Mouse (Mus musculus) hindbrain, embryonic 16.5 days (tissue): Measurements from ENCODE around the gene Shroom3. TPM values are rescaled to one million over a fixed set of nuclear protein-coding genes. Genes with fewer than 3 reads are reported as not detected.

Experiments
- ATAC-seq: fragments of 200-750 bp; cut with Nextera tagmentation; 2 replicates; pipeline ENCODE4 v1.8.0; 2017; ENCODE audit warnings: moderate TSS enrichment, moderate library complexity
- H3K27ac ChIP-seq: fragments of 300-500 bp; sonication (generic); 2 replicates; pipeline ENCODE4 v1.5.1; 2014; ENCODE audit warnings: low read depth, mild to moderate bottlenecking, control low read depth, low read length, moderate library complexity
- H3K27me3 ChIP-seq: fragments of 300-500 bp; sonication (generic); replicated peaks from 2 replicates; pipeline ENCODE4 v1.6.1; 2014; ENCODE audit warnings: low read length; ENCODE audit not compliant: control insufficient read depth, insufficient read depth
- H3K36me3 ChIP-seq: fragments of 300-500 bp; sonication (generic); 2 replicates; pipeline ENCODE4 v1.6.1; 2014; ENCODE audit warnings: mild to moderate bottlenecking, low read length, moderate library complexity, mixed read lengths; ENCODE audit not compliant: control insufficient read depth, insufficient read depth
- H3K4me1 ChIP-seq: fragments of 300-500 bp; sonication (generic); 2 replicates; pipeline ENCODE4 v1.6.1; 2014; ENCODE audit warnings: low read depth, low read length; ENCODE audit not compliant: control insufficient read depth, insufficient read depth
- H3K4me2 ChIP-seq: fragments of 300-500 bp; sonication (generic); 2 replicates; pipeline ENCODE4 v1.6.1; 2014; ENCODE audit warnings: mild to moderate bottlenecking, low read length, control low read depth, moderate library complexity
- H3K4me3 ChIP-seq: fragments of 300-500 bp; sonication (generic); 2 replicates; pipeline ENCODE4 v1.5.1; 2014; ENCODE audit warnings: mild to moderate bottlenecking, low read length, control low read depth, moderate library complexity
- H3K9ac ChIP-seq: fragments of 300-500 bp; sonication (generic); 2 replicates; pipeline ENCODE4 v1.6.1; 2014; ENCODE audit warnings: low read depth, mild to moderate bottlenecking, control low read depth, low read length, moderate library complexity
- H3K9me3 ChIP-seq: fragments of 300-500 bp; sonication (generic); 2 replicates; pipeline ENCODE4 v1.6.1; 2014; ENCODE audit warnings: mild to moderate bottlenecking, low read length, moderate library complexity; ENCODE audit not compliant: control insufficient read depth
- WGBS: fragments of 180-500 bp; shearing (Covaris S2); extraction: QIAGEN DNeasy Blood & Tissue Kit; methylation state at CpG from one replicate; pipeline ENCODE4 v1.1.7; 2014; 5-methylcytosine and 5-hydroxymethylcytosine counted together
- polyA plus RNA-seq: library from polyadenylated mRNA; unstranded; fragments of >200 nt; fragmentation: Nextera tagmentation; extraction: Ambion mirVana; gene quantifications from 2 replicates; pipeline ENCODE4 v1.2.1, GENCODE M21; 2015

Gene Shroom3
- polyA plus RNA-seq, 1 experiment from 2014 or later, result 1.4 TPM

DNA sequence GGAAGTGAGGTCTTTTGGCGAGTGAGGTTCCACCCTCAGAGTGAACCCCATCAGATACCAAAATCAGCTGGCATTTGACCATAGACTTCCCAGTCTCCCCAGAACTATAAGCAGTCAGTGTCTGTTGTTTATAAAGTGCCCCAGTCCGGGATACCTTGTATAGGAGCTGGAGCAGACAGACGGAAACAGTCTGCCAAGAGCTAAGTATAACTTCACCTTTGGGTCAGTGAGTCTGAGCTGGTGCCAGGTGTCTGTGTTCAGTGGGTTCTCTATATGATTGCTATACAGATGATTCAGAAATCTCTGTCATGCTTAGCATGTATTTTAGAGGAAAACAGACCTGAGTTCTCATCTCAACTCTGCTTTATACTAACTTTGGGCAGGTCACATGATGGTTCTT is 308.9 kb downstream of the Shroom3 start:
- H3K9me3 ChIP-seq, result no peaks in the 10 kb centered on the region
- no peak overlapping the region for H3K4me3 ChIP-seq
- 93% methylated on average over 3 of the region's 3 CpGs for WGBS

DNA sequence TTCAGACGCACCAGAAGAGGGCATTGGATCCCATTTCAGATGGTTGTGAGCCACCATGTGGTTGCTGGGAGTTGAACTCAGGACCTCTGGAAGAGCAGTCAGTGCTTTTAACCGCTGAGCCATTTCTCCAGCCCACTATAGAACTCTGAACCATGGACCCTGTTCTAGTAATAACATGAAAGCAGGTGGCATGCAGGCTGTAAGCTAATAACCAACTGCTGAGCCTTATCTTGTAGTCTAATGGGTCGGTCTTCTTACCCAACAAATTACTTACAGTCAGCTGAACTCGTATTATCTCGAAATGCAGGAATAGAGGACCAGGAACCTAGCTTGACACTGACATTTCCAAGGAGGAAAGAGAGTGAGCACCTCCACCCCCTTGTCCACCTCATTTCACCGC is 311.1 kb downstream of the Shroom3 start:
- WGBS, result 85% methylated on average over 6 of the region's 6 CpGs
- H3K4me3 ChIP-seq, result no peak overlapping the region

More for the DNA sequence above, 308.9 kb downstream of the Shroom3 start:
- no peak overlapping the region for H3K4me2 ChIP-seq
- no peaks in the 10 kb centered on the region for H3K27me3 ChIP-seq
- H3K36me3 ChIP-seq, result no peaks in the 10 kb centered on the region
- H3K27ac ChIP-seq, result no peak overlapping the region
- no peak overlapping the region for H3K9ac ChIP-seq
- H3K4me1 ChIP-seq, result no peaks in the 10 kb centered on the region; the same call in 1 of the 2 replicates
- ATAC-seq, result no peak

DNA sequence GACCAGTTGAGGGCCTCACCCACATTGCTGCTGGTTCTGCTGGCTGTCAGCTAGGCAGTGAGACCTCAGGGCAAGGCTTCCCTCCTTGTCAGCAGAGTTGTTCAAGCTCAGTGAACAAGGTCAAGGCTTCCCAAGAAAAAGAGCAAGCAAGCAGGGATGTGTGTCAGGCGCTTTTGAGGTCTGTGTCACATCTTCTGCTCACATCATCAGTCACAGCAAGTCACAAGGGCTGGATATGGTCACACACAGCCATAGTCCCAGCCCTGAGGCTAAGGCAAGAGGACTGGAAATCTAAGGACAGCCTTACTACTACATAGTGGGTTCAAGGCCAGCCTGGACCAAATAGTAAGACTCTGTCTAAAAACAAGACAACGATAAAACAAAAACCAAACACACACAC is 311.6 kb downstream of the Shroom3 start:
- no peak for ATAC-seq
- Histone ChIP-seq H3K9me3 (no peaks in the 10 kb centered on the region), H3K9ac (no peak overlapping the region), H3K4me3 (no peak overlapping the region), H3K4me2 (no peak overlapping the region), H3K27me3 (no peaks in the 10 kb centered on the region), H3K36me3 (no peaks in the 10 kb centered on the region), H3K4me1 (no peaks in the 10 kb centered on the region), H3K27ac (no peak overlapping the region)
- WGBS, result 88% methylated on average over 2 of the region's 2 CpGs

More for the DNA sequence above, 311.1 kb downstream of the Shroom3 start:
- H3K4me1 ChIP-seq, result no peaks in the 10 kb centered on the region
- H3K4me2 ChIP-seq, result no peak overlapping the region
- H3K9ac ChIP-seq, result no peak overlapping the region
- ATAC-seq, result no peak
- H3K9me3 ChIP-seq, result no peaks in the 10 kb centered on the region
- H3K27ac ChIP-seq, result no peak overlapping the region
- no peaks in the 10 kb centered on the region for H3K27me3 ChIP-seq
- H3K36me3 ChIP-seq, result no peaks in the 10 kb centered on the region

DNA sequence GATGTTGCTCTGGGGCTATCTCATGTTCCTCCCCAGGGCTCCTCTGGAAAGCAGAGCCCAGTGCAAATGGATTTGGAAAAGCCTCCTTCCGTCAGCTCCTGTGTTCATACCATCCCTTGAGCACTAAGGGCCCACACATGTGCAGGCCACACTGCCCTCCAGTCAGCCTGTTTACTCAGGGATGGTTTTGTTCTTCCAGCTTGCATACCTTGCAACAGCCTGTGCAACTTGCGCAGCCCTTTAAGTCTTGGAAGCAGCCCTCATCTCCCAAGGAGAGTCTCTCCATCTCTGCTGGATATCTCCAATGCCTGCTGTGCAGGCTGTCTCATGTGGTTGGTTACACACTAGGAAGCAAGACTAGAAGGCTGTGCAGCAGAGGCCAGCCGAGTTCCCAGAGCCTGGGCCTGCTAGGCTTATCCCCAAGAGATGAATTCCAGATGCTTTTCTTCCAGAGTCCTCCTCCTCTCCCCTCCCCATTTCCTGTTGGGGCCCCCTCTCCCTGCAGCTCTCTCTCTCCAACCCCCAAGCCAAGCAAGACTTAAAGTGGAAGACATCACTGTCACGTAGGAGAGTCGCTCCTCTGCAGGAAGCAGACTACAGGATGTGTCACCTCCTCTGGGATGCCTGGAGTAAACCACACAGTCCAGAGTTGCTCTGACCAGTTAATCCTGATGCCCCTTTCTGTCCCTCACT is 314.3 kb downstream of the Shroom3 start:
- WGBS, result 51% methylated on average over 5 of the region's 5 CpGs
- no peak overlapping the region for H3K9ac ChIP-seq
- H3K27ac ChIP-seq, result no peak overlapping the region
- no peak overlapping the region for H3K4me3 ChIP-seq
- H3K27me3 ChIP-seq, result no peaks in the 10 kb centered on the region
- H3K4me2 ChIP-seq, result no peak overlapping the region
- no peaks in the 10 kb centered on the region for H3K9me3 ChIP-seq
- ATAC-seq, result peak; percentile 46; the same call in 1 of the 2 replicates
- H3K36me3 ChIP-seq, result no peaks in the 10 kb centered on the region
- no peaks in the 10 kb centered on the region; the same call in 1 of the 2 replicates for H3K4me1 ChIP-seq

DNA sequence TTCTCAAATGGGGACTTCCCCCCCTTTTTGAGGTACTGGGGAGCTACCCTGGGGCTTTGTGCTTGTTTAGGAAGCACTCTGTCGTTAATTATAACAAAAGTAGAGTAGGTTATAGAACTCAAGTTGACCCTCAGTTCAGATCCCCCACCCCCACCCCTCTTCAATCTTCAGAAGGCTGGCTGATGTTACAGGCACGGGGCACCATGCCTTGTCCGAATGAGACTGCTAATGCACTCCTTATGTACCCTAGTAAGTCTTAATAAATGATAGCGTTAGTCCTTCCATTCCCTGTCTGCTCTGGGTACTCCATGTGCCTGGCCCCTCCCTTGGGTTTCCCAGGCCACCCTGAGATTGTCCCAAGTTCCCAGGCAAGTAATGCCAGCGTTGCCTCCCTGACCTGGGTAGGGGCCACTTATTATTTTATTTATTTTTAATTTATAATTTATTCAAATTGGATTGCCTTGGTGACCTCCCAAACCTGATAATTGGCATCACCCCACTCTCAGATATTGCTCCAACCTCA is 315.3 kb downstream of the Shroom3 start:
- Histone ChIP-seq H3K27ac (no peak overlapping the region), H3K9me3 (no peaks in the 10 kb centered on the region), H3K9ac (no peak overlapping the region), H3K36me3 (no peaks in the 10 kb centered on the region), H3K4me2 (no peak overlapping the region), H3K27me3 (no peaks in the 10 kb centered on the region), H3K4me3 (no peak overlapping the region), H3K4me1 (no peaks in the 10 kb centered on the region; the same call in 1 of the 2 replicates)
- no peak for ATAC-seq
- 55% methylated on average over 5 of the region's 5 CpGs for WGBS

DNA sequence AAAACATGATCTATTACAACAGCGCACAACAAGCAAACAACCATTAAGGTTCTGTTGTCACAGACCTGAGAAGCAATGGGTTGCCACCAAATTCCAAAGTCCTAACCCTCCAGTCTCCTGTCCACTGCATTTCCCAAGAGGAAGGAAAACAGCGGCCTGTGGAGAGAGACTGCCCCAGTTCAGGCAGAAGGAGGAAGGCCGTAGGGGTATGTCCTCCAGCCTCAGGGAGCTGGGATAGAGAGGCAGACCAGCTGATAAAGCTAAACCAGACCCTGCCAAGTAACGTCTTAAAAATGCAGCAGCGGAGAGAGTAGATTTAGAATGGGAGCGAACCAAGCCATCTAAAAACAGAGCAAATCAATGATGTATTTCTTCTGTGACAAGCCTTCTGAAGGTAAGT is 316.8 kb downstream of the Shroom3 start:
- no peak for ATAC-seq
- WGBS, result 89% methylated on average over 6 of the region's 6 CpGs
- H3K9ac ChIP-seq, result no peak overlapping the region
- no peak overlapping the region for H3K27ac ChIP-seq
- no peak overlapping the region for H3K4me2 ChIP-seq
- no peaks in the 10 kb centered on the region for H3K27me3 ChIP-seq
- no peaks in the 10 kb centered on the region for H3K36me3 ChIP-seq
- H3K4me3 ChIP-seq, result no peak overlapping the region
- no peaks in the 10 kb centered on the region for H3K9me3 ChIP-seq
- H3K4me1 ChIP-seq, result no peaks in the 10 kb centered on the region; the same call in 1 of the 2 replicates

DNA sequence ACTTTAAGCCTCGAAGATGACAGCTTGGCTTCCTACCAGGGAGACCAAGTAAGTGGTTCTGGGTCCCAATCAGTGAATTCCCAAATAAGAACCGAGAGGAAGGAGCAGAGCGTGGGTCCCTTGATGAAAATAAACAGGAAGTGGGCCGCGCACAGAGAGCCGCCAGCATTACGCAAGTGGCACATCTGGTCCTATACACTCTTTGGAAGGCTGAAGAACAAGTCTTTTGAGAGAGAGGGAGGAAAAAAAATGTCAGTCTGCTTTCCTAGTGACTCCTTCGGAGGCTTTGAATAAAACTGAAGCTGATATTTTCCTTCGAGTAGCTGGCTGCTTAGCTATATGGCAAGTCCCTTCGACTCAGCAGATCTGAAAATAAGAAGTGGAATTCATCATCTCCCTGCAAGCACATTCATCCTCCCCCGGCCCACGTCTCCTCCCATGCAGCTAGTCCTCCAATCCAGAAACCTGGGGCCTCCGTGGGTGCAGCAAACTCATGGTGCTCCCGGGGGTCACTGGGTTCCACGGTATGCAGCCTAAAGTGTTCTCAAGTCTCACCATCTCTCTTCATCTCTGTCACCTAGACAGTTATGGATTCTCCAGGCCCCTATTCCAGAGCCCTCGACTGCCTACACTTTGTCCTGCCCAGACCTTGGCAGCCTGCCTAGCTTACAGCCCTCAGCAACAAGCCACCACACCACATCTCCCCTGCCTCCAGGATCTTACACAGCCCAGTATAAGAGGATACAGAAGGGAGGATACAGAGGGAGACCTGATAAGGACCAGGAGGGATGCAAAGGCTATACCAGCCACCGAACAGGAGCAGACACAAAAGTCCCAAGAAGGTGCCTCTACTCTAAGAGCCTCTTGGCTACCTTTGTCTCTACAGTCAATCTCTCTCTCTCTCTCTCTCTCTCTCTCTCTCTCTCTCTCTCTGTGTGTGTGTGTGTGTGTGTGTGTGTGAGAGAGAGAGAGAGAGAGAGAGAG is 317.8 kb downstream of the Shroom3 start:
- Histone ChIP-seq H3K36me3 (no peaks in the 10 kb centered on the region), H3K27ac (peak overlapping the region; percentile 39; the same call in 1 of the 2 replicates), H3K4me1 (peaks cover 2% of the 10 kb centered on the region; the same call in 1 of the 2 replicates), H3K9ac (no peak overlapping the region), H3K4me3 (no peak overlapping the region), H3K4me2 (no peak overlapping the region), H3K9me3 (no peaks in the 10 kb centered on the region), H3K27me3 (no peaks in the 10 kb centered on the region)
- WGBS, result 68% methylated on average over 17 of the region's 17 CpGs
- ATAC-seq, result no peak

GRCm38 (mm10) chr5:93002615-93003014 is 319.4 kb downstream of the Shroom3 start:
- Histone ChIP-seq H3K9me3 (no peaks in the 10 kb centered on the region), H3K27me3 (no peaks in the 10 kb centered on the region), H3K4me3 (no peak overlapping the region), H3K9ac (no peak overlapping the region), H3K4me2 (no peak overlapping the region), H3K4me1 (peaks cover 2% of the 10 kb centered on the region; the same call in 1 of the 2 replicates), H3K36me3 (no peaks in the 10 kb centered on the region), H3K27ac (no peak overlapping the region)
- 98% methylated on average over 2 of the region's 2 CpGs for WGBS
- ATAC-seq, result no peak
